Comparison of ENCODE assay signal across 27 mouse cellular contexts in genomic region chr7:45144368-45145174, GRCm38 (mm10). TPM values are rescaled to one million over a fixed set of nuclear protein-coding genes. Genes with fewer than 3 reads are reported as not detected.
DNase-seq lines count a peak whose midpoint lies in the region; ATAC-seq and TF ChIP-seq lines count a peak whose summit lies in the region.
"Had no signal": no experiment of that assay in that cellular context is flagged by ENCODE, and none has a peak within 500 bp of the region (broad histone marks: within the 10 kb centered on the region; RNA-seq: fewer than 3 reads in every experiment).

No protein-coding gene starts in this region.

- no peak overlapping the region for H3K4me3 ChIP-seq in neural tube, embryonic 13.5 days
- H3K4me3 ChIP-seq in left cerebral cortex, adult 2 months: no peak overlapping the region
- H3K4me3 ChIP-seq: embryonic facial prominence, embryonic 13.5 days; erythroblast, embryonic 14.5 days; forebrain, embryonic 12.5 days; hindbrain, embryonic 12.5 days; liver, embryonic 15.5 days; lung, embryonic 15.5 days; midbrain, embryonic 12.5 days; neural tube, embryonic 15.5 days; stomach, embryonic 15.5 days had no signal

- DNase-seq in heart, adult 9 months (ENCODE audit: low spot score in 2 of 2): peak; percentile 59 to 70
- no peak for DNase-seq in heart, adult 8-10 months (ENCODE audit: low spot score)
- DNase-seq in kidney, postnatal 10 days: peak; percentile 46
- no peak for DNase-seq in kidney, postnatal 14 days
- no peak for DNase-seq in neural tube, embryonic 10.5 days (ENCODE audit: extremely low spot score, low spot score)
- no peak for DNase-seq in left cerebral cortex, adult 2 months (ENCODE audit: extremely low spot score in 1 of 2, low spot score in 2 of 2)
- DNase-seq: adrenal gland, adult 8-10 months; cerebellum, adult 2 months; cerebellum, postnatal 25 days; kidney, adult 9 months; liver; thymus, adult 2 months; thymus, postnatal 4 days had no signal

- no peaks in the 10 kb centered on the region for H3K27me3 ChIP-seq in neural tube, embryonic 13.5 days
- H3K27me3 ChIP-seq: embryonic facial prominence, embryonic 13.5 days; forebrain, embryonic 12.5 days; hindbrain, embryonic 12.5 days; liver, embryonic 15.5 days; lung, embryonic 15.5 days; midbrain, embryonic 12.5 days; neural tube, embryonic 15.5 days; stomach, embryonic 15.5 days had no signal

- no peak for TF ChIP-seq CTCF in left cerebral cortex, adult 2 months (IDR thresholded peaks at IDR 0.05)

- WGBS in neural tube, embryonic 13.5 days: 84% methylated on average over 13 of the region's 13 CpGs

- 0 out of 2 replicates have a peak overlapping the region, but pooled peaks have one; percentile 8 for H3K9ac ChIP-seq in neural tube, embryonic 13.5 days
- H3K9ac ChIP-seq: embryonic facial prominence, embryonic 13.5 days; forebrain, embryonic 12.5 days; hindbrain, embryonic 12.5 days; liver, embryonic 15.5 days; lung, embryonic 15.5 days; neural tube, embryonic 15.5 days; stomach, embryonic 15.5 days had no signal

- H3K36me3 ChIP-seq in neural tube, embryonic 13.5 days: peaks cover 43% of the 10 kb centered on the region

- intact Hi-C loops in left cerebral cortex, adult 2 months (cut with DNase I): no loop called here

- no peak overlapping the region for H3K27ac ChIP-seq in neural tube, embryonic 13.5 days (replicated peaks)
- no peak overlapping the region for H3K27ac ChIP-seq in left cerebral cortex, adult 2 months
- H3K27ac ChIP-seq: embryonic facial prominence, embryonic 13.5 days; forebrain, embryonic 12.5 days; hindbrain, embryonic 12.5 days; liver, embryonic 15.5 days; lung, embryonic 15.5 days; midbrain, embryonic 12.5 days; neural tube, embryonic 15.5 days; stomach, embryonic 15.5 days had no signal

- H3K4me2 ChIP-seq in neural tube, embryonic 13.5 days: no peak overlapping the region
- H3K4me2 ChIP-seq: embryonic facial prominence, embryonic 13.5 days; forebrain, embryonic 12.5 days; hindbrain, embryonic 12.5 days; liver, embryonic 15.5 days; lung, embryonic 15.5 days; midbrain, embryonic 12.5 days; neural tube, embryonic 15.5 days; stomach, embryonic 15.5 days had no signal

- no peaks in the 10 kb centered on the region for H3K4me1 ChIP-seq in neural tube, embryonic 13.5 days (replicated peaks)
- H3K4me1 ChIP-seq: embryonic facial prominence, embryonic 13.5 days; hindbrain, embryonic 12.5 days; neural tube, embryonic 15.5 days; stomach, embryonic 15.5 days had no signal

- ATAC-seq in neural tube, embryonic 13.5 days (ENCODE audit: low read depth): no peak
- ATAC-seq: activated CD4-positive, CD25-positive, alpha-beta regulatory T cell, adult 4 months; inflammation-experienced regulatory T-cells, adult 6 months had no signal

- no peaks in the 10 kb centered on the region for H3K9me3 ChIP-seq in neural tube, embryonic 13.5 days
- H3K9me3 ChIP-seq: embryonic facial prominence, embryonic 13.5 days; forebrain, embryonic 12.5 days; hindbrain, embryonic 12.5 days; liver, embryonic 15.5 days; lung, embryonic 15.5 days; midbrain, embryonic 12.5 days; neural tube, embryonic 15.5 days; stomach, embryonic 15.5 days had no signal

RNA-seq across cellular contexts. Expression of gene Flt3l, which starts 8.3 kb away (rescaled TPM):
- 1 to 10 TPM; 6.1 to 7.9 (median 6.5) TPM for total RNA-seq in heart, adult 8-10 months (2022)
- polyA plus RNA-seq in neural tube, embryonic 13.5 days (2015; fragmentation: Nextera tagmentation; extraction: Ambion mirVana): 1.3 and 1.5 TPM in 2 replicates
- 1 to 10 TPM; 6.7 to 8.8 TPM for total RNA-seq in left cerebral cortex, adult 2 months (2021)

RNA-seq across cellular contexts. Expression of gene Gm45713, which starts 8.5 kb away (rescaled TPM):
- 1 to 10 TPM in 1 of 4 experiments, not detected in 3; 1.7 TPM for total RNA-seq in heart, adult 8-10 months (2022)
- polyA plus RNA-seq in neural tube, embryonic 13.5 days (2015; fragmentation: Nextera tagmentation; extraction: Ambion mirVana): 0.53 TPM in 1 of 2 replicates, not detected in the other
- not detected for total RNA-seq in left cerebral cortex, adult 2 months (2021)
- total RNA-seq: adrenal gland, adult 8-10 months; left cerebral cortex, postnatal 25 days; megakaryocyte progenitor cell, adult 5-6 weeks had no signal
- polyA plus RNA-seq: activated CD4-positive, CD25-positive, alpha-beta regulatory T cell, adult 4 months; erythroblast, embryonic 14.5 days; hindbrain, embryonic 12.5 days; liver, embryonic 15.5 days had no signal

RNA-seq across cellular contexts. Expression of gene Pih1d1, which starts 9.5 kb away (rescaled TPM):
- total RNA-seq in heart, adult 8-10 months (2022): 10 to 100 TPM; 40.4 to 50.5 (median 48.0) TPM
- 79.9 and 91.9 TPM in 2 replicates for polyA plus RNA-seq in neural tube, embryonic 13.5 days (2015; fragmentation: Nextera tagmentation; extraction: Ambion mirVana)
- total RNA-seq in left cerebral cortex, adult 2 months (2021): 10 to 100 TPM; 47.6 to 48.4 TPM

RNA-seq across cellular contexts. Expression of gene Aldh16a1, which starts 9.8 kb away (rescaled TPM):
- total RNA-seq in heart, adult 8-10 months (2022): 10 to 100 TPM; 24.9 to 36.9 (median 29.2) TPM
- polyA plus RNA-seq in neural tube, embryonic 13.5 days (2015; fragmentation: Nextera tagmentation; extraction: Ambion mirVana): 19.0 and 19.6 TPM in 2 replicates
- total RNA-seq in left cerebral cortex, adult 2 months (2021): 10 to 100 TPM; 15.9 to 23.1 TPM

RNA-seq across cellular contexts. Expression of gene Rpl13a, which starts 16.0 kb away (rescaled TPM):
- 100 to 1,000 TPM; 580 to 769 (median 686) TPM for total RNA-seq in heart, adult 8-10 months (2022)
- 746 and 820 TPM in 2 replicates for polyA plus RNA-seq in neural tube, embryonic 13.5 days (2015; fragmentation: Nextera tagmentation; extraction: Ambion mirVana)
- 100 to 1,000 TPM; 695 to 716 TPM for total RNA-seq in left cerebral cortex, adult 2 months (2021)

Comparison
In these comparisons a context has a peak if more than half of its experiments do, and no peak if none do; other contexts are left out.
1. DNase-seq: peak in heart, adult 9 months (2 of 2) and kidney, postnatal 10 days (single experiment); none in heart, adult 8-10 months (single experiment), kidney, postnatal 14 days (single experiment), neural tube, embryonic 10.5 days (single experiment) and left cerebral cortex, adult 2 months (0 of 2).